Mouse (Mus musculus): ENCODE data around the gene Dyrk1a. TPM values are rescaled to one million over a fixed set of nuclear protein-coding genes. Genes with fewer than 3 reads are reported as not detected.

Dyrk1a gene
- polyA plus RNA-seq, 1 experiment from 2014 or later, result 3.9 TPM

GRCm38 (mm10) chr16:94551934-94552333, 17.9 kb upstream of the Dyrk1a start:
- DNase-seq (no peak), ATAC-seq (no peak)
- Histone ChIP-seq H3K4me2 (ENCODE audit: low read depth, low read length) (no peak overlapping the region), H3K36me3 (replicated peaks; ENCODE audit: insufficient read depth, low read length) (no peaks in the 10 kb centered on the region), H3K27ac (ENCODE audit: low read depth) (no peak overlapping the region), H3K4me3 (ENCODE audit: low read depth, low read length) (no peak overlapping the region), H3K27me3 (ENCODE audit: insufficient read depth, low read length) (no peaks in the 10 kb centered on the region), H3K9me3 (ENCODE audit: low read length) (no peaks in the 10 kb centered on the region; the same call in 1 of the 2 replicates), H3K4me1 (ENCODE audit: insufficient read depth) (peaks cover 5% of the 10 kb centered on the region; the same call in 1 of the 2 replicates), H3K9ac (replicated peaks) (no peak overlapping the region)
- TF ChIP-seq EP300 (IDR thresholded peaks at IDR 0.05; ENCODE audit: low read depth), result no peak
- no peak for TF ChIP-seq CTCF (IDR thresholded peaks at IDR 0.05; ENCODE audit: low read depth)

- no peaks in the 10 kb centered on the region for H3K36me3 ChIP-seq (replicated peaks; ENCODE audit: insufficient read depth, low read length)
- H3K27ac ChIP-seq (ENCODE audit: low read depth), result no peak overlapping the region
- H3K27me3 ChIP-seq (ENCODE audit: insufficient read depth, low read length), result no peaks in the 10 kb centered on the region
- WGBS (ENCODE audit: insufficient replicate concordance), result 82% methylated on average over 7 of the region's 7 CpGs
- no peaks in the 10 kb centered on the region; the same call in 1 of the 2 replicates for H3K9me3 ChIP-seq (ENCODE audit: low read length)
- H3K9ac ChIP-seq (replicated peaks), result no peak overlapping the region
- ATAC-seq (no peak), DNase-seq (no peak)
- TF ChIP-seq EP300 (IDR thresholded peaks at IDR 0.05; ENCODE audit: low read depth) (no peak), CTCF (IDR thresholded peaks at IDR 0.05; ENCODE audit: low read depth) (no peak)
- no peak overlapping the region for H3K4me3 ChIP-seq (ENCODE audit: low read depth, low read length)
- no peak overlapping the region for H3K4me2 ChIP-seq (ENCODE audit: low read depth, low read length)
- H3K4me1 ChIP-seq (ENCODE audit: insufficient read depth), result peaks cover 18% of the 10 kb centered on the region
These were observed 14.5 kb upstream of the Dyrk1a start for GRCm38 (mm10) chr16:94555346-94555745.

- WGBS (ENCODE audit: insufficient replicate concordance), result 55% methylated on average over 5 of the region's 5 CpGs
- H3K9ac ChIP-seq (replicated peaks), result no peak overlapping the region
- no peaks in the 10 kb centered on the region; the same call in 1 of the 2 replicates for H3K9me3 ChIP-seq (ENCODE audit: low read length)
- DNase-seq (peak; percentile 48), ATAC-seq (peak; percentile 86)
- no peak overlapping the region for H3K4me2 ChIP-seq (ENCODE audit: low read depth, low read length)
- peaks cover 23% of the 10 kb centered on the region for H3K4me1 ChIP-seq (ENCODE audit: insufficient read depth)
- no peaks in the 10 kb centered on the region for H3K36me3 ChIP-seq (replicated peaks; ENCODE audit: insufficient read depth, low read length)
- no peaks in the 10 kb centered on the region for H3K27me3 ChIP-seq (ENCODE audit: insufficient read depth, low read length)
- 0 out of 2 replicates have a peak overlapping the region, but pooled peaks have one; percentile 45 for H3K27ac ChIP-seq (ENCODE audit: low read depth)
- no peak overlapping the region for H3K4me3 ChIP-seq (ENCODE audit: low read depth, low read length)
- TF ChIP-seq CTCF (IDR thresholded peaks at IDR 0.05; ENCODE audit: low read depth), result no peak
- TF ChIP-seq EP300 (IDR thresholded peaks at IDR 0.05; ENCODE audit: low read depth), result 0 out of 2 replicates have a peak, but pooled peaks have one; percentile 20
These were observed 13.6 kb upstream of the Dyrk1a start for GRCm38 (mm10) chr16:94556228-94556627.

- H3K9me3 ChIP-seq (ENCODE audit: low read length), result no peaks in the 10 kb centered on the region; the same call in 1 of the 2 replicates
- peak overlapping the region; percentile 63 for H3K27ac ChIP-seq (ENCODE audit: low read depth)
- H3K4me1 ChIP-seq (ENCODE audit: insufficient read depth), result peaks cover 23% of the 10 kb centered on the region
- TF ChIP-seq CTCF (IDR thresholded peaks at IDR 0.05; ENCODE audit: low read depth), result no peak
- TF ChIP-seq EP300 (IDR thresholded peaks at IDR 0.05; ENCODE audit: low read depth), result peak; percentile 44
- H3K4me2 ChIP-seq (ENCODE audit: low read depth, low read length), result peak overlapping the region; percentile 31
- ATAC-seq, result no peak
- no peak overlapping the region for H3K9ac ChIP-seq (replicated peaks)
- H3K36me3 ChIP-seq (replicated peaks; ENCODE audit: insufficient read depth, low read length), result no peaks in the 10 kb centered on the region
- 16% methylated on average over 7 of the region's 7 CpGs for WGBS (ENCODE audit: insufficient replicate concordance)
- H3K4me3 ChIP-seq (ENCODE audit: low read depth, low read length), result no peak overlapping the region
- no peak for DNase-seq
- no peaks in the 10 kb centered on the region for H3K27me3 ChIP-seq (ENCODE audit: insufficient read depth, low read length)
These were observed 10.5 kb upstream of the Dyrk1a start for GRCm38 (mm10) chr16:94559282-94559681.

GRCm38 (mm10) chr16:94559782-94560181, 10.0 kb upstream of the Dyrk1a start:
- peak overlapping the region; percentile 31 for H3K4me2 ChIP-seq (ENCODE audit: low read depth, low read length)
- TF ChIP-seq EP300 (IDR thresholded peaks at IDR 0.05; ENCODE audit: low read depth) (no peak), CTCF (IDR thresholded peaks at IDR 0.05; ENCODE audit: low read depth) (no peak)
- no peak for ATAC-seq

GRCm38 (mm10) chr16:94560618-94561017, 9.2 kb upstream of the Dyrk1a start:
- H3K4me1 ChIP-seq (ENCODE audit: insufficient read depth), result peaks cover 23% of the 10 kb centered on the region
- no peak for DNase-seq
- ATAC-seq, result no peak
- no peak overlapping the region for H3K9ac ChIP-seq (replicated peaks)
- TF ChIP-seq CTCF (IDR thresholded peaks at IDR 0.05; ENCODE audit: low read depth) (no peak), EP300 (IDR thresholded peaks at IDR 0.05; ENCODE audit: low read depth) (peak; percentile 13; the same call in 1 of the 2 replicates)
- no peaks in the 10 kb centered on the region for H3K36me3 ChIP-seq (replicated peaks; ENCODE audit: insufficient read depth, low read length)
- WGBS (ENCODE audit: insufficient replicate concordance), result 28% methylated on average over 5 of the region's 5 CpGs
- H3K4me3 ChIP-seq (ENCODE audit: low read depth, low read length), result no peak overlapping the region
- peak overlapping the region; percentile 52; the same call in 1 of the 2 replicates for H3K27ac ChIP-seq (ENCODE audit: low read depth)
- no peaks in the 10 kb centered on the region for H3K27me3 ChIP-seq (ENCODE audit: insufficient read depth, low read length)
- H3K9me3 ChIP-seq (ENCODE audit: low read length), result no peaks in the 10 kb centered on the region
- H3K4me2 ChIP-seq (ENCODE audit: low read depth, low read length), result no peak overlapping the region

More at GRCm38 (mm10) chr16:94559782-94560181, 10.0 kb upstream of the Dyrk1a start:
- Histone ChIP-seq H3K9me3 (ENCODE audit: low read length) (no peaks in the 10 kb centered on the region), H3K27me3 (ENCODE audit: insufficient read depth, low read length) (no peaks in the 10 kb centered on the region), H3K4me1 (ENCODE audit: insufficient read depth) (peaks cover 23% of the 10 kb centered on the region), H3K36me3 (replicated peaks; ENCODE audit: insufficient read depth, low read length) (no peaks in the 10 kb centered on the region), H3K27ac (ENCODE audit: low read depth) (peak overlapping the region; percentile 63), H3K4me3 (ENCODE audit: low read depth, low read length) (no peak overlapping the region), H3K9ac (replicated peaks) (no peak overlapping the region)
- DNase-seq, result no peak
- 23% methylated on average over 7 of the region's 7 CpGs for WGBS (ENCODE audit: insufficient replicate concordance)
